Mouse (Mus musculus): ENCODE measurements around the gene Abcd4. TPM values are rescaled to one million over a fixed set of nuclear protein-coding genes. Genes with fewer than 3 reads are reported as not detected.

Gene Abcd4
- polyA plus RNA-seq, 1 experiment, result 16.6 TPM

DNA sequence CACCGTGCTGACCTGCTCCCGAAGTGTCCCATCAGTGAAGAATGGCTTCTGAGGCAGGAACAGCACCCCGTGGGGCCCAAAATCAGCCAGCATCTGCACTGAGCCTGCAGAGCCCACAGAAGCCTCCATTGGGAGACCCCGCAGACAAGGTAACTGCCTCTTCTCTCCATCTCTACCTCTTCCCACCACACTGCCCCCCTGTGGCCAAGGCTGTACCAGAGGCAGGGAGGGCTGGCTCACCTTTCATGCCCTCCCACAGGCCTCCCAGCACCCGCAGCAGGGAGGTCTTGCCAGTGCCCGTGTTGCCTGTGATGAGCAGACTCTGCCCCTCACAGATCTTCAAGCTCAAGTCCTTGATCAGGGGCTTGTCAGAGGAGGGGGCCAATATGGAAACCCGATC is 11.4 kb downstream of the Abcd4 start:
- H3K4me3 ChIP-seq (ENCODE audit: extremely low read depth, insufficient read depth, insufficient read length), result no peak overlapping the region
- H3K4me1 ChIP-seq (ENCODE audit: control insufficient read depth, insufficient read depth, insufficient read length), result no peaks in the 10 kb centered on the region
- peaks cover 6% of the 10 kb centered on the region for H3K36me3 ChIP-seq (ENCODE audit: control insufficient read depth, insufficient read depth, low read length)
- TF ChIP-seq CTCF (IDR thresholded peaks at IDR 0.05; ENCODE audit: extremely low read depth, insufficient read depth, insufficient read length, insufficient replicate concordance) (peak; percentile 38; the same call in 1 of the 2 replicates), POLR2A (IDR thresholded peaks at IDR 0.05; ENCODE audit: low read depth, low read length) (no peak)
- DNase-seq (ENCODE audit: low read depth in 1 of 2, low spot score in 2 of 2), result peak in 1 of 2 experiments; percentile 13
- H3K27ac ChIP-seq (ENCODE audit: insufficient read depth, low read length), result no peak overlapping the region
- 81% methylated on average over 7 of the region's 7 CpGs for WGBS
- no peaks in the 10 kb centered on the region for H3K27me3 ChIP-seq (ENCODE audit: control insufficient read depth, insufficient read depth, low read length)

DNA sequence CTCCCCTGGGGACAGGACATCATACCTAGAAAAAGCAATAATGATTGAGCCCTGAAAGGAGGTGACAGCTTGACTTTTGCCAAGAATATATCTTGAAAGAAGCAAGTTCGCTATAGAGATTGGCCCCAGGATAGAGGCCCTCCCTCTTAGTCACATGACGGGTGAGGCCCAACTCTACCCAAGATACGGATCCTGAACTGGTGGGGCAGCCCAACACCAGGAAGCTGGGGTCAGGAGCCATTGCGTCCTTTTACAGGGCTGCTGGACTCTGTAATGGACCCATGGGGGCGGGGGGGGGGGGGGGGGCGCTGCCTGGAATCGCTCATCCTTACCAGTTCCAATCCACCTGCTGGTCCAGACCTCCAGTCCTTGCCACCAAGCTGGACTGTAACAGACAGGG is 13.2 kb downstream of the Abcd4 start:
- H3K4me3 ChIP-seq (ENCODE audit: extremely low read depth, insufficient read depth, insufficient read length), result no peak overlapping the region
- peaks cover 6% of the 10 kb centered on the region for H3K36me3 ChIP-seq (ENCODE audit: control insufficient read depth, insufficient read depth, low read length)
- DNase-seq (ENCODE audit: low read depth in 1 of 2, low spot score in 2 of 2), result no peak
- H3K27me3 ChIP-seq (ENCODE audit: control insufficient read depth, insufficient read depth, low read length), result no peaks in the 10 kb centered on the region
- no peak overlapping the region for H3K27ac ChIP-seq (ENCODE audit: insufficient read depth, low read length)
- WGBS, result 93% methylated on average over 7 of the region's 7 CpGs
- no peaks in the 10 kb centered on the region for H3K4me1 ChIP-seq (ENCODE audit: control insufficient read depth, insufficient read depth, insufficient read length)
- no peak for TF ChIP-seq POLR2A (IDR thresholded peaks at IDR 0.05; ENCODE audit: low read depth, low read length)
- TF ChIP-seq CTCF (IDR thresholded peaks at IDR 0.05; ENCODE audit: extremely low read depth, insufficient read depth, insufficient read length, insufficient replicate concordance), result no peak

DNA sequence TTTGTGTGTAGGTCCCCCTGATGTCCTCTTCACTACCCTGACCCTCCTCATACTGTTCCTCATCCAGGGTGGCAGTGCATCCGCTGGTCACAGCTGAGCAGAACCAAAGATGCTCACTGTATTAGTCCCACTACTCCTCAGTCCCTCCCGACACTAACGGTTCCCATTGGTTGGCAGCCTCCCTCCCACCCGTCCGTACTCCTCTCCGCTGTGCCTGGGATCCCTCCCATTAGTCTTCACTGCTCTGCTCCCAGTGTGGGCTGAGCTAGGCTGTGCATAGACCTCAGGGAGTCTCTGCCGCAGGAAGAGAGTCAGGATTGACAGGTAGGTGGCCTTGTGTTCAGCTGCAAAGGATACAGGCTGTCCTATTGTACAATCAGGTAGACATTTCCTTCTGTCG is 18.9 kb downstream of the Abcd4 start:
- Histone ChIP-seq H3K4me1 (ENCODE audit: control insufficient read depth, insufficient read depth, insufficient read length) (no peaks in the 10 kb centered on the region), H3K27me3 (ENCODE audit: control insufficient read depth, insufficient read depth, low read length) (no peaks in the 10 kb centered on the region), H3K4me3 (ENCODE audit: extremely low read depth, insufficient read depth, insufficient read length) (no peak overlapping the region), H3K36me3 (ENCODE audit: control insufficient read depth, insufficient read depth, low read length) (peaks cover 4% of the 10 kb centered on the region; the same call in 1 of the 2 replicates), H3K27ac (ENCODE audit: insufficient read depth, low read length) (no peak overlapping the region)
- no peak for DNase-seq (ENCODE audit: low read depth in 1 of 2, low spot score in 2 of 2)
- TF ChIP-seq POLR2A (IDR thresholded peaks at IDR 0.05; ENCODE audit: low read depth, low read length) (no peak), CTCF (IDR thresholded peaks at IDR 0.05; ENCODE audit: extremely low read depth, insufficient read depth, insufficient read length, insufficient replicate concordance) (no peak)
- 36% methylated on average over 8 of the region's 8 CpGs for WGBS

DNA sequence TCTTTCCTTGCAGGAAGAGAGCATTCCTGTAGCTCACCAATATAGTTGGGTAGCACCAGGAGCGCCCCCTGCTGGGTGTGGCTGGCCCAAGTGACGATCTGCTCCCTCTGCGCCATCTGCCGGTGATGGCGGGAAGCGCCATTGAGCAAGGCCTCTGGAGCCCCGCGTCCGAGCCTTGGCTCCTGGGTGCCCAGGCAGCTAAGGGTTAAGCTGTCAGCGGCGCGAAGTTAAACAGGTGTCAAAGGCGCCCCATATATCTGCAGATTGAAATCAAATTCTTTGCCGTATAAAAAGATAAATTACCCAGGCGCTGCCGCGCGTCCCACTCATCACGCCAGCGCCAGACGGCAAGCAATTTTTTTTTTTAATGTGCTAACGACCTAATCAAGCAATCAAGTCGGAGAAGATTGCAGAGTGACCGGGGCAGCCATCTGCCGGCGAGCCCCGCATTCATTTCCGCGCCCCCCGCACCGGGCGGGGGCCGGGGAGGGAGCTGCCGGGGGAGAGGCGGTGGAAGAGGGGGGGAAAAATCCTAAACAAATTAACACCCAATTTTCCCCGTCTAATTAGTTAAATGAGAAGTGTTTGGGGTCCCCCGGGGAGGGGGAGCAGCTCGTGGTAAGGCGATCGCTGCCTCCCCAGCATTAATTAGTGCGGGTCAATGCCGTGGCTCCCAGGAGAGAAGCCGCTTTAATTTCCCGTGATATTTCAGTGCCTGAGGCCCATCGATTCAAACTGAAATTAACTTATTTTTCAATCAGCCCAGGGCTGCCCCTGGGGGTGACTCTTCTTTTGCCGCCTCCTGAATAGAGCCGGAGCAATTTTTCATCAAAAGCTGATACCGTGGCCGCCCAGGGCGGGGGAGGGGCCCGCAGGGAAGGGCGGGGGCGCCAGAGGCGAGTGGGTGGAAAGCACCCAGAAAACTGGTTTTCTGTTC is 27.1 kb downstream of the Abcd4 start:
- Histone ChIP-seq H3K36me3 (ENCODE audit: control insufficient read depth, insufficient read depth, low read length) (no peaks in the 10 kb centered on the region), H3K4me3 (ENCODE audit: extremely low read depth, insufficient read depth, insufficient read length) (peak overlapping the region; percentile 51), H3K27me3 (ENCODE audit: control insufficient read depth, insufficient read depth, low read length) (peaks cover 4% of the 10 kb centered on the region; the same call in 1 of the 2 replicates), H3K4me1 (ENCODE audit: control insufficient read depth, insufficient read depth, insufficient read length) (no peaks in the 10 kb centered on the region), H3K27ac (ENCODE audit: insufficient read depth, low read length) (no peak overlapping the region)
- TF ChIP-seq POLR2A (IDR thresholded peaks at IDR 0.05; ENCODE audit: low read depth, low read length) (no peak), CTCF (IDR thresholded peaks at IDR 0.05; ENCODE audit: extremely low read depth, insufficient read depth, insufficient read length, insufficient replicate concordance) (peak; percentile 100)
- 2% methylated on average over 54 of the region's 54 CpGs for WGBS
- peak; percentile 56 to 85 for DNase-seq (ENCODE audit: low read depth in 1 of 2, low spot score in 2 of 2)

DNA sequence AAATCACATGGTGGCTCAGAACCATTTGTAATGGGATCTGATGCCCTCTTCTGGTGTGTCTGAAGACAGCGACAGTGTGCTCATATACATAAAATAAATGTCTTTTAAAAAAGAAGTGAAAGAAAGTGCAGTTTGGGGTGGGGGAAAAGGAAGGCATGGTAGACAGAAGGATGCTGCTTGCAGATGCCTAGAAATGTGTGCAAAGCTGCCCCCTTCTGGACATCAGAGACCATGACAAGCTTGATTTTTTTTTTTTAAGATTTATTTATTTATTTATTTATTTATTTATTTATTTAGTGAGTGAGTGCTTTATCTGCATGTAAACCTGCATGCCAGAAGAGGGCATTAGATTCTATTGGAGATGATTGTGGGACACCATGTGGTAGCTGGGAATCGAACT is 35.9 kb downstream of the Abcd4 start:
- no peaks in the 10 kb centered on the region for H3K4me1 ChIP-seq (ENCODE audit: control insufficient read depth, insufficient read depth, insufficient read length)
- no peak for DNase-seq (ENCODE audit: low read depth in 1 of 2, low spot score in 2 of 2)
- no peak overlapping the region for H3K4me3 ChIP-seq (ENCODE audit: extremely low read depth, insufficient read depth, insufficient read length)
- peaks cover 2% of the 10 kb centered on the region; the same call in 1 of the 2 replicates for H3K27me3 ChIP-seq (ENCODE audit: control insufficient read depth, insufficient read depth, low read length)
- WGBS, result 92% methylated on average over 2 of the region's 2 CpGs
- TF ChIP-seq POLR2A (IDR thresholded peaks at IDR 0.05; ENCODE audit: low read depth, low read length) (no peak), CTCF (IDR thresholded peaks at IDR 0.05; ENCODE audit: extremely low read depth, insufficient read depth, insufficient read length, insufficient replicate concordance) (no peak)
- H3K27ac ChIP-seq (ENCODE audit: insufficient read depth, low read length), result no peak overlapping the region
- H3K36me3 ChIP-seq (ENCODE audit: control insufficient read depth, insufficient read depth, low read length), result no peaks in the 10 kb centered on the region

DNA sequence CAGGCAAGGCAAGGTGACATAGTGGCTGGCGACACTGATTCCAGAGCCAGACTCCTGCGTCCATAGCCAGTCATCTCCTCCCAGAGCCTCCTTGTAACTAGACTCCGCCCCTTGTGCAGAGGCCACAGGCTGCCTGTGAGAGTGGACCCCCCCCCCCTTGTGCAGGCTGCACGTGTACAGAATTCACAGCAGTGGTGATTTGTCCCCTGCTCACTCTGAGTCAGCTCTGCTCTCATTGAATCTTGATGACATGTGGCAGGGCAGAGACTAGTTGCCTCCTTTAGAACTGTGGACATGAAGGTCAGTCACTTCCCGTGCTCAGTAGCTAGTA is 38.8 kb downstream of the Abcd4 start:
- H3K27me3 ChIP-seq (ENCODE audit: control insufficient read depth, insufficient read depth, low read length), result peaks cover 6% of the 10 kb centered on the region; the same call in 1 of the 2 replicates
- H3K4me1 ChIP-seq (ENCODE audit: control insufficient read depth, insufficient read depth, insufficient read length), result no peaks in the 10 kb centered on the region
- no peaks in the 10 kb centered on the region for H3K36me3 ChIP-seq (ENCODE audit: control insufficient read depth, insufficient read depth, low read length)
- no peak for DNase-seq (ENCODE audit: low read depth in 1 of 2, low spot score in 2 of 2)
- TF ChIP-seq CTCF (IDR thresholded peaks at IDR 0.05; ENCODE audit: extremely low read depth, insufficient read depth, insufficient read length, insufficient replicate concordance) (no peak), POLR2A (IDR thresholded peaks at IDR 0.05; ENCODE audit: low read depth, low read length) (no peak)
- 51% methylated on average over 5 of the region's 5 CpGs for WGBS
- H3K4me3 ChIP-seq (ENCODE audit: extremely low read depth, insufficient read depth, insufficient read length), result no peak overlapping the region
- no peak overlapping the region for H3K27ac ChIP-seq (ENCODE audit: insufficient read depth, low read length)
